ENCODE assay signal across 15 mouse cellular contexts in the genomic region with DNA sequence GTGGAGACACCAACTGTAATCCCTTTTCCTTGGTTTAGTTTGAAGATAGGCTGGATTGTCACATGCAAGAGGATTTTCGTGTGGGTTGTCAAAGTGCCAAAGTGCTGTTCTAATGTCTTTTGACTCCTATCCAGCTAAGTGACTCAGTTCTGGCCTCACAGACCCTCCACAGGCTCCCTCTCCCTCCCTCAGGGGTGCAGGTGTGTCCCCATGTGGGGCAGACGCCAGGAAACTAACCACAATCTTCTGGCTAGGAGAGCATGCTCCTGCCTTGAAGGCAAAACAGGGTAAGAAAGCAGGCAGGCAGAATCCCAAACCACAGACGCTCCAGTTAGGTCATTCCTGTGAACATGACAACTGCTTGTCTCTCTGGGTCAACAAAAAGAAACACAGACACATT. TPM values are rescaled to one million over a fixed set of nuclear protein-coding genes. Genes with fewer than 3 reads are reported as not detected.
DNase-seq lines count a peak whose midpoint lies in the region; ATAC-seq and TF ChIP-seq lines count a peak whose summit lies in the region.
"Had no signal": no experiment of that assay in that cellular context is flagged by ENCODE, and none has a peak within 500 bp of the region (broad histone marks: within the 10 kb centered on the region; RNA-seq: fewer than 3 reads in every experiment).

No protein-coding gene starts in this region.

- no peak for TF ChIP-seq CTCF in Patski (IDR thresholded peaks at IDR 0.05)

- in situ Hi-C loops in Patski (cut with MboI; ENCODE audit: low pct_unique_long_range_greater_than_20kb): loop anchor here (5.0 kb wide), 1 partner anchor 591 kb away; no protein-coding TSS in a partner anchor

- no peaks in the 10 kb centered on the region for H3K27me3 ChIP-seq in Patski
- H3K27me3 ChIP-seq in kidney, embryonic 15.5 days: no peaks in the 10 kb centered on the region
- H3K27me3 ChIP-seq: heart, embryonic 15.5 days; liver, embryonic 15.5 days had no signal

- peak; percentile 56 for DNase-seq in adrenal gland, postnatal 14 days
- DNase-seq in adrenal gland, postnatal 4 days (ENCODE audit: low spot score in 2 of 2): no peak
- peak; percentile 100 for DNase-seq in Patski (ENCODE audit: low read depth, low spot score)
- DNase-seq in gastrocnemius, postnatal 14 days: peak; percentile 72
- DNase-seq in thymus, postnatal 0 days (ENCODE audit: low spot score): peak; percentile 53
- no peak for DNase-seq in frontal cortex, postnatal 36 days (ENCODE audit: low spot score in 2 of 2)
- no peak for DNase-seq in left cerebral cortex, postnatal 14 days (ENCODE audit: low spot score in 2 of 2)
- DNase-seq: layer of hippocampus, adult 9-11 months; spleen, adult 18-20 months had no signal

- POLR2A ChIA-PET in Patski (lab: Charles Lee): interaction anchor here (0.9 to 3.1 kb wide), 6 partner anchors 19 to 531 kb away, joined by 3 to 10 read pairs (median 5); no protein-coding TSS in a partner anchor

- no peak overlapping the region for H3K4me2 ChIP-seq in kidney, embryonic 15.5 days
- H3K4me2 ChIP-seq: heart, embryonic 15.5 days; liver, embryonic 15.5 days; midbrain, embryonic 11.5 days had no signal

- H3K27ac ChIP-seq in kidney, embryonic 15.5 days: no peak overlapping the region
- H3K27ac ChIP-seq: forebrain, embryonic 10.5 days; heart, embryonic 15.5 days; liver, embryonic 15.5 days had no signal

- no peaks in the 10 kb centered on the region for H3K36me3 ChIP-seq in kidney, embryonic 15.5 days
- H3K36me3 ChIP-seq: forebrain, embryonic 10.5 days; heart, embryonic 15.5 days; liver, embryonic 15.5 days had no signal

- intact Hi-C loops in gastrocnemius, postnatal 14 days (cut with DNase I; ENCODE audit: low total_unique reads): no loop called here
- intact Hi-C loops in left cerebral cortex, postnatal 14 days (cut with DNase I): no loop called here

- no peak overlapping the region for H3K4me3 ChIP-seq in kidney, embryonic 15.5 days (replicated peaks)
- H3K4me3 ChIP-seq: forebrain, embryonic 10.5 days; heart, embryonic 15.5 days; liver, embryonic 15.5 days had no signal

- ATAC-seq in Patski: peak; percentile 83
- no peak for ATAC-seq in kidney, embryonic 15.5 days (replicated peaks; ENCODE audit: low FRiP score)
- ATAC-seq: intestine, embryonic 16.5 days had no signal

- WGBS in kidney, embryonic 15.5 days: 48% methylated on average over 3 of the region's 3 CpGs

- H3K9me3 ChIP-seq in kidney, embryonic 15.5 days (replicated peaks): 0 out of 2 replicates have a peak, but pooled peaks cover 2% of the 10 kb centered on the region
- H3K9me3 ChIP-seq: forebrain, embryonic 10.5 days; heart, embryonic 15.5 days; liver, embryonic 15.5 days had no signal

- H3K4me1 ChIP-seq in kidney, embryonic 15.5 days: peaks cover 13% of the 10 kb centered on the region
- H3K4me1 ChIP-seq: forebrain, embryonic 10.5 days had no signal

- no peak overlapping the region for H3K9ac ChIP-seq in kidney, embryonic 15.5 days
- H3K9ac ChIP-seq: heart, embryonic 15.5 days; liver, embryonic 15.5 days had no signal

- CTCF ChIA-PET in Patski (lab: Charles Lee): interaction anchor here (0.7 to 1.7 kb wide), 8 partner anchors 10 to 43 kb away, joined by 3 to 5 read pairs (median 4); partner anchors contain the start of gene Mrpl33

RNA-seq across cellular contexts. Expression of gene Mrpl33, which starts 9.4 kb away (rescaled TPM):
- total RNA-seq in adrenal gland, postnatal 14 days (2021): 300 and 306 TPM in 2 replicates
- total RNA-seq in adrenal gland, postnatal 4 days (2021): 100 to 1,000 TPM; 262 to 270 TPM
- 243 TPM for polyA plus RNA-seq in Patski (2021)
- 100 to 1,000 TPM; 237 TPM for total RNA-seq in gastrocnemius, postnatal 14 days (2021)
- polyA plus RNA-seq in thymus, postnatal 0 days (2015; fragmentation: Nextera tagmentation; extraction: Ambion mirVana): 425 and 428 TPM in 2 replicates
- 100 to 1,000 TPM; 113 to 114 TPM for total RNA-seq in left cerebral cortex, postnatal 14 days (2021)
- polyA plus RNA-seq in kidney, embryonic 15.5 days (2015; fragmentation: Nextera tagmentation; extraction: Ambion mirVana): 272 and 284 TPM in 2 replicates

Comparison
In these comparisons a context has a peak if more than half of its experiments do, and no peak if none do; other contexts are left out.
1. DNase-seq: peak in adrenal gland, postnatal 14 days (single experiment), Patski (single experiment), gastrocnemius, postnatal 14 days (single experiment) and thymus, postnatal 0 days (single experiment); none in adrenal gland, postnatal 4 days (0 of 2), frontal cortex, postnatal 36 days (0 of 2) and left cerebral cortex, postnatal 14 days (0 of 2).